Mouse (Mus musculus): ENCODE results near the gene Zfp626.
"Not testable (repeated sequence)": the region's sequence is repeated elsewhere in the genome, so short reads cannot be mapped to it uniquely, and the experiment has no call there.

Zfp626 gene

DNA sequence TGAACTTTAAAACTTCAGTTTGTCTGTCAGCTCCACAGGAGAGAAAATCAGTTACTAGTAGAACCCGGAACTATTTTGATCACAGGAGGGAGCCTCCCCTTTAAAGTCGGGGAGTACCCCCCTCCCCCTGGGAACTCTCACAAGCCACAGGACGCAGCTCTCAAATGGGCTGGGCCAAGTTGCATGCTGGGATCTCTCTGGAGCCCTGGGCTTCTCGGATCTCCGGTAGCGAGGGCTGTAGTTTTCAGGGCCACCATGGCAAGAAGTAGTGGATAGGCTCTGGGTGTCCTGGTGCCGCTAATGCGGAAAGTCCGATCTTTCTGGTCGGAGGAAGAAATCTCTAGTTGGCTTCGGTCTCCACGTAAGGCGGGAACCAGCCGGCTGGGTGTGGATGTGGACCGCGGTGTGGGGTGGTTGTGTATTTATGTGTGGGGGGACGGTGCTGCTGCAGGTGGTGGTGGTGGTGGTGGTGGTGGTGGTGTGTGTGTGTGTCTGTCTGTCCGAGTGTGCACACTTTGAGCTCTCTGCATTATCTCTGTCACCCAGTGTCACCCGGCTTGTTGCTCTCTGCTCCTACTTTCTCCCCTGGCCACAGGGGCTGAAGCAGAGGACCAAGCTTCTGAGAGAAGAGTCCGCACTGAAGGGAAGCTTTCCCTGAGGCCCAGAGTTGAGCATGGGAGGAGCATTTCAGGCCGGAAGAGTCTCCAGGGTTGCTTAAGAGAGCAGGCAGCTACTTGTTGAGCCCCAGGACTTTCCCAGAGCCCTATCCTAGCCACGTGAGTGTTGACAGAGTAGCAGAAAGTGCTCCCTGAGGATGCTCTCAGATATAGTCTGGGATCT is 53.6 kb downstream of the Zfp626 start:
- peak; percentile 79 for DNase-seq (ENCODE audit: low read depth, low spot score)

GRCm38 (mm10) chr7:27862578-27862977 is 55.6 kb downstream of the Zfp626 start:
- not testable (repeated sequence) for DNase-seq (ENCODE audit: low read depth, low spot score)
